Mouse (Mus musculus) bone marrow macrophage, adult 2 months (primary cell): ENCODE measurements around the gene Gm37419.

Source experiments
- CTCF ChIP-seq: IDR thresholded peaks from 2 replicates; pipeline ENCODE4 v1.5.1; 2012; ENCODE audit warnings: low read depth, mild to moderate bottlenecking, low read length, moderate library complexity
- POLR2A ChIP-seq: IDR thresholded peaks from 2 replicates; pipeline ENCODE4 v1.6.1; 2012; ENCODE audit warnings: mild to moderate bottlenecking, low read depth, low read length, borderline replicate concordance

DNA sequence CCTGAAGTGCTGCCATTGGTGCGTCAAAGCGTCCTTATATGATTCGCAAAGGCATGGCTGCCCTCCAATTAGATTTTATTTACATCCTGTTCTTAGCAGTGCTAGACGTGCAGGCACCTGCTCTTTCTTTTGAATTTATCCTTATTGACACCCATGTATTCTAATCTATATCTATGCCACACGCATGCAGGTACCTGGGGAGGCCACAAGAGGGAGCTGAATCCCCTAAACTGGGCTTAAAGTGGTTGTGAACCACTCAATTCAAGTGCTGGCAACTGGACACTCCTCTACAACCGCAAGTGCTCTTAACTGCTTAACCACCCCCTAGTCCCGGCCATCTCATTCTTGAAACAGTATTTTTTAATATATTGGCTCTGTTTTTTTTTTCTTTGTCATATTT lies 21.0 kb upstream of the Gm37419 start:
- TF ChIP-seq POLR2A (no peak), CTCF (no peak; the same call in 1 of the 2 replicates)
